Comparison of ENCODE assay signal across 8 mouse cellular contexts in genomic region chr12:75816981-75817856, GRCm38 (mm10). TPM values are rescaled to one million over a fixed set of nuclear protein-coding genes. Genes with fewer than 3 reads are reported as not detected.
A peak's percentile ranks its signal among the peaks of the same experiment; 100 is the strongest.
DNase-seq lines count a peak whose midpoint lies in the region; ATAC-seq lines count a peak whose summit lies in the region.

No protein-coding gene starts in this region.

- peak overlapping the region; percentile 95 for H3K9ac ChIP-seq in heart, embryonic 14.5 days (ENCODE audit: low read length)
- peak overlapping the region; percentile 93 for H3K9ac ChIP-seq in midbrain, embryonic 12.5 days (replicated peaks)

- H3K27me3 ChIP-seq in heart, embryonic 14.5 days (ENCODE audit: control insufficient read depth, insufficient read depth, low read length) = no peaks in the 10 kb centered on the region; the same call in 1 of the 2 replicates
- H3K27me3 ChIP-seq in midbrain, embryonic 12.5 days = peaks cover 8% of the 10 kb centered on the region

- no peak for DNase-seq in heart, postnatal 25 days (ENCODE audit: low spot score)
- DNase-seq in induced T-regulatory cell, adult 2 months (ENCODE audit: low read depth) = peak; percentile 31
- no peak for DNase-seq in spleen, adult 18-20 months
- DNase-seq in ovary, postnatal 14 days (ENCODE audit: low spot score) = no peak
- no peak for DNase-seq in cerebellum, adult 11 months

- H3K4me3 ChIP-seq in heart, embryonic 14.5 days (ENCODE audit: control insufficient read depth in 1 of 2, insufficient read depth in 1 of 2, low read depth in 1 of 2, low read length in 2 of 2) = peak overlapping the region; percentile 75 to 95
- H3K4me3 ChIP-seq in brown adipose tissue, adult 24 weeks (ENCODE audit: insufficient read depth, low read depth, low read length) = peak overlapping the region; percentile 74
- H3K4me3 ChIP-seq in midbrain, embryonic 12.5 days = peak overlapping the region; percentile 81

- H3K36me3 ChIP-seq in heart, embryonic 14.5 days (ENCODE audit: control insufficient read depth, insufficient read depth, low read length) = no peaks in the 10 kb centered on the region
- no peaks in the 10 kb centered on the region for H3K36me3 ChIP-seq in midbrain, embryonic 12.5 days

- peak overlapping the region; percentile 90 for H3K4me2 ChIP-seq in heart, embryonic 14.5 days (ENCODE audit: low read length)
- peak overlapping the region; percentile 80 for H3K4me2 ChIP-seq in midbrain, embryonic 12.5 days (replicated peaks)

- H3K4me1 ChIP-seq in heart, embryonic 14.5 days (ENCODE audit: control insufficient read depth in 2 of 2, insufficient read depth in 2 of 2, low read length in 2 of 2) = peaks cover 8 to 28% of the 10 kb centered on the region in 2 experiments
- peaks cover 17% of the 10 kb centered on the region for H3K4me1 ChIP-seq in brown adipose tissue, adult 24 weeks (ENCODE audit: control insufficient read depth, insufficient read depth, insufficient read length, low read length)
- peaks cover 36% of the 10 kb centered on the region for H3K4me1 ChIP-seq in midbrain, embryonic 12.5 days

- no peak overlapping the region for H3K27ac ChIP-seq in heart, embryonic 14.5 days (replicated peaks in 1 of 2; ENCODE audit: control insufficient read depth in 1 of 2, insufficient read depth in 1 of 2, low read depth in 2 of 2, low read length in 2 of 2)
- H3K27ac ChIP-seq in brown adipose tissue, adult 24 weeks (replicated peaks; ENCODE audit: low read depth, low read length) = no peak overlapping the region
- no peak overlapping the region for H3K27ac ChIP-seq in midbrain, embryonic 12.5 days (replicated peaks)

- 16% methylated on average over 25 of the region's 25 CpGs for WGBS in heart, embryonic 14.5 days
- WGBS in midbrain, embryonic 12.5 days = 13% methylated on average over 24 of the region's 25 CpGs

- intact Hi-C loops in heart, postnatal 25 days (cut with DNase I) = loop anchor here (5.0 kb wide), 2 partner anchors 35 to 75 kb away; no protein-coding TSS in a partner anchor

- ATAC-seq in heart, embryonic 14.5 days (ENCODE audit: insufficient number of reproducible peaks, insufficient read depth, low FRiP score, low read depth) = no peak
- peak; percentile 12; the same call in 1 of the 2 replicates for ATAC-seq in midbrain, embryonic 12.5 days (ENCODE audit: low FRiP score, low read depth)

- no peaks in the 10 kb centered on the region for H3K9me3 ChIP-seq in heart, embryonic 14.5 days (ENCODE audit: control insufficient read depth, low read length)
- no peaks in the 10 kb centered on the region for H3K9me3 ChIP-seq in midbrain, embryonic 12.5 days

RNA-seq across cellular contexts. Expression of gene Syne2, which starts 0.7 kb away (rescaled TPM):
- 52.5 and 55.9 TPM in 2 replicates for polyA plus RNA-seq in heart, embryonic 14.5 days (2014; fragmentation: Nextera tagmentation; extraction: Ambion mirVana)
- total RNA-seq in heart, postnatal 25 days (2021) = 10 to 100 TPM; 33.8 to 41.5 TPM
- 19.7 and 22.0 TPM in 2 replicates for polyA plus RNA-seq in brown adipose tissue, adult 24 weeks (2012; ENCODE audit: insufficient read depth, insufficient read length, missing spikeins)
- polyA plus RNA-seq in midbrain, embryonic 12.5 days (2016; fragmentation: Nextera tagmentation; extraction: Ambion mirVana) = 109 and 116 TPM in 2 replicates
